Mouse (Mus musculus) G1E (cell line): Measurements from ENCODE around the gene Smg9. TPM values are rescaled to one million over a fixed set of nuclear protein-coding genes. Genes with fewer than 3 reads are reported as not detected.

Experiments
- ATAC-seq: 2 replicates; pipeline ENCODE4 v1.8.0; 2016; ENCODE audit warnings: mild to moderate bottlenecking; ENCODE audit not compliant: insufficient number of reproducible peaks, poor library complexity, low FRiP score, severe bottlenecking; ENCODE audit errors: extremely low read depth
- DNase-seq: peaks from one replicate; pipeline ENCODE4 v3.0.0; 2012; ENCODE audit warnings: low spot score
- H3K27me3 ChIP-seq: 2 replicates; pipeline ENCODE4 v1.6.1; 2012; ENCODE audit warnings: mild to moderate bottlenecking, low read length, inconsistent platforms; ENCODE audit not compliant: insufficient read depth
- H3K36me3 ChIP-seq: replicated peaks from 2 replicates; pipeline ENCODE3; 2012; ENCODE audit warnings: mild to moderate bottlenecking, inconsistent platforms
- H3K4me1 ChIP-seq: 2 replicates; pipeline ENCODE4 v1.6.1; 2012; ENCODE audit warnings: low read depth, low read length, inconsistent platforms, mixed read lengths; ENCODE audit not compliant: insufficient read depth
- H3K4me3 ChIP-seq: 2 replicates; pipeline ENCODE4 v1.5.1; 2012; ENCODE audit warnings: low read depth, mild to moderate bottlenecking, inconsistent platforms, low read length, moderate library complexity, mixed read lengths
- H3K9me3 ChIP-seq: replicated peaks from 2 replicates; pipeline ENCODE4 v1.6.1; 2012; ENCODE audit warnings: inconsistent platforms
- CTCF ChIP-seq: IDR thresholded peaks from 2 replicates; pipeline ENCODE4 v1.5.1; 2012; ENCODE audit warnings: low read depth, low read length, inconsistent platforms, mixed read lengths
- GATA1 ChIP-seq: IDR thresholded peaks from 2 replicates; pipeline ENCODE4 v1.6.1; 2012; ENCODE audit warnings: borderline replicate concordance, low read length, inconsistent platforms, mixed read lengths
- GATA2 ChIP-seq: IDR thresholded peaks from 2 replicates; pipeline ENCODE4 v1.6.1; 2012; ENCODE audit warnings: low read depth, low read length, inconsistent platforms, borderline replicate concordance
- POLR2AphosphoS5 ChIP-seq: IDR thresholded peaks from 2 replicates; pipeline ENCODE4 v1.6.1; 2012; ENCODE audit warnings: low read depth, low read length, inconsistent platforms; ENCODE audit not compliant: insufficient replicate concordance
- TAL1 ChIP-seq: conservative IDR thresholded peaks from 2 replicates; pipeline ENCODE4 v1.6.1; 2012; ENCODE audit warnings: low read depth, low read length, inconsistent platforms, mixed read lengths
- polyA plus RNA-seq: library from polyadenylated mRNA; stranded (reverse); fragments of >175 nt; gene quantifications from 2 replicates; pipeline ENCODE4 v1.2.3, GENCODE M21; 2012
- total RNA-seq, 2 experiments: library from RNA; stranded (forward) in 1 of 2; stranded (reverse) in 1 of 2; fragments of 200-1000 nt in 1 of 2; fragments of >200 nt in 1 of 2; fragmentation: Nextera tagmentation in 1 of 2; gene quantifications; 2 replicates each; pipeline ENCODE4 v1.2.3; 2014 to 2017

Smg9 gene
- total and polyA plus RNA-seq, 3 experiments = 16.1 to 77.3 (median 61.5) TPM

DNA sequence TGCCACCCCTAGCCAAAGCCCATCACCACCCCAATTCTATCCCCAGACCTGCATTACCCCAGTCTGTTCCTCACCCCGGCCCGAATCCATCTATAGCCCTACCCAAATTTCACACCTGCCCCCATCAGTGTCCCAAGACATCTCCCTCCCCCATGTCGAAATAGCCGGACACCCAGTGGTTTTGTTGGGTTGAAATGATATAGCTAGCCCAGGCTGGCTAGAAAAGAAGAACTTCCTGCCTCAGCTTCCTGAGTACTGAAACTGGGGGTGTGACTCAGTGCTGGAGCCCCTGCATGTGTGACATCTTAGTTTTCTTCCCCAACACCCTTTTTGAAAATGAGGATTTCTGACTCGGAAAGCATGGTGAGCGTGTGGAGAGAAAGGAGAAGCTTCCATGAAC lies 67.4 kb downstream of the Smg9 start:
- ATAC-seq (no peak), DNase-seq (no peak)
- Histone ChIP-seq H3K4me1 (peaks cover 5% of the 10 kb centered on the region), H3K27me3 (peaks cover 21% of the 10 kb centered on the region), H3K4me3 (no peak overlapping the region), H3K36me3 (no peaks in the 10 kb centered on the region), H3K9me3 (no peaks in the 10 kb centered on the region)
- TF ChIP-seq POLR2AphosphoS5 = no peak
- no peak for TF ChIP-seq GATA2
- TF ChIP-seq GATA1 = no peak
- TF ChIP-seq TAL1 = no peak
- TF ChIP-seq CTCF = no peak

DNA sequence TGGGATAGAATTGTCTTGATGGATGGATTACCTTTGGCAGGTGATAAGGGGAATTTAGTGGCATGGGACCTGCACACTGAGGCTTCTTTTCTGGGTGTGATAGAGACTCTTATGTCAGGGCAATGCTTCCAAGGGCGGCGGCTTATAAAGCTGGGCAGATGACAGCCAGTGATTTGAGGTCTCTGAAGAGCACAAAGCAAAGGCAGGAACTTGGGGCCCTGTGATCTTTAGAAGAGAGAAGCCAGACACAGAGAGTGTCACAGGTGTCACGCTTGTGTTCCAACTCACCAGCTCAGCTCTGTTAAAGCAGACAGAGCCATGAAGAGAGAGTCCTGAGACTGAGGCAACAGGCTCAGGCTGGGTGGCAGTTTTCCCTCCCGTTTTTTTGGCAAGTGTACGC lies 68.5 kb downstream of the Smg9 start:
- Histone ChIP-seq H3K4me3 (no peak overlapping the region), H3K4me1 (no peaks in the 10 kb centered on the region), H3K9me3 (no peaks in the 10 kb centered on the region), H3K27me3 (peaks cover 13% of the 10 kb centered on the region), H3K36me3 (no peaks in the 10 kb centered on the region)
- no peak for DNase-seq
- no peak for ATAC-seq
- TF ChIP-seq GATA1 = no peak
- no peak for TF ChIP-seq POLR2AphosphoS5
- TF ChIP-seq CTCF = no peak
- TF ChIP-seq TAL1 = no peak
- no peak for TF ChIP-seq GATA2

DNA sequence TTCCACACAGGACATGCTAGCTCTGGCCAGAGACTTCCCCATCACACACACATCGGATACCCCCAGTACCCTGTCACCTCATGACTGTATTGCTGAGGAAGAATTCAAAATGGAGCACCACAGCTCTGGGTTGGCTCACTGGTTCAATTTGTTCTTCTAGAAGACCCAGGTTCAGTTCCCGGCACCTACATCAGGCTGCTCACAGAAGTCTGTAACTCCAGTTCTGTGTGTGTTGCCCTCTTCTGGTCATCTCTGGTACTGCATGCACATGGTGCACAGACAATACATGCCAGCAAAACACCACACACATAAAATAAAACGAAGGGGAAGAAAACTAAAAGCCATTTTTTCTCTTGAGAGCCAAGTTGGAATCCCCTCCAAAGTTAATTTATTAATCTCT lies 69.7 kb downstream of the Smg9 start:
- DNase-seq = no peak
- TF ChIP-seq GATA2 (no peak), CTCF (peak; percentile 42; the same call in 1 of the 2 replicates), GATA1 (no peak)
- no peaks in the 10 kb centered on the region for H3K9me3 ChIP-seq
- H3K4me1 ChIP-seq = no peaks in the 10 kb centered on the region; the same call in 1 of the 2 replicates
- no peak overlapping the region for H3K4me3 ChIP-seq
- no peaks in the 10 kb centered on the region for H3K36me3 ChIP-seq
- peaks cover 12% of the 10 kb centered on the region for H3K27me3 ChIP-seq
- no peak for ATAC-seq

DNA sequence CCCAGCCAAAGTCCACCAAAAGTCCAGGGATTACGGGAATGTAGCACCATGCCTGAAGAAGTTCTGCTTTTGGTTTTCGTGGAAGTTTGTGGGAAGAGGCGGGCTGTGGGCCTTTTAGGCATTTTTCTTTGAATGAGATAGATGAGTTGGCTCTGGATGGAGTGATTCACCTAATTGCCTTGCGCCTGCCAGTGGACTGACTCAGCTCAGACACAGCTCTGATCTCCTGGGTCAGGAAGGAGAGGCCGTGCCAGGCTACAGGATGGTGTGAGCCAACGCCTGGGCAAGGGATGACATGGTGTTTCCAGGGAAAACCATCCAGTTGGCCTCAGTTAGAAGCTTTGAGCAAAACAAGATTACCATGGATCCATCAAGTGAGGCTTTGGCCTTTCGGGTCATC lies 70.9 kb downstream of the Smg9 start:
- no peaks in the 10 kb centered on the region for H3K9me3 ChIP-seq
- TF ChIP-seq CTCF (no peak), POLR2AphosphoS5 (no peak), TAL1 (no peak), GATA2 (no peak), GATA1 (no peak)
- peaks cover 10% of the 10 kb centered on the region; the same call in 1 of the 2 replicates for H3K27me3 ChIP-seq
- DNase-seq = no peak
- H3K36me3 ChIP-seq = no peaks in the 10 kb centered on the region
- no peak overlapping the region for H3K4me3 ChIP-seq
- no peaks in the 10 kb centered on the region; the same call in 1 of the 2 replicates for H3K4me1 ChIP-seq
- no peak for ATAC-seq

Other genes with a start within 250 kb of the Smg9 start
Only the 20 nearest of the 22 such genes appear.
- gene Zfp111, start 188.2 kb upstream of the Smg9 start, total RNA-seq (2014; fragmentation: Nextera tagmentation) = 0.63 and 1.4 TPM in 2 replicates
- 0.46 and 0.82 TPM in 2 replicates for gene Zfp111, start 188.2 kb upstream of the Smg9 start, total RNA-seq (2017)
- gene Zfp111, start 188.2 kb upstream of the Smg9 start, polyA plus RNA-seq = 0.24 and 0.32 TPM in 2 replicates
- 1.7 and 3.1 TPM in 2 replicates for gene Zfp109, start 162.1 kb upstream of the Smg9 start, total RNA-seq (2014; fragmentation: Nextera tagmentation)
- 0.81 and 1.3 TPM in 2 replicates for gene Zfp109, start 162.1 kb upstream of the Smg9 start, total RNA-seq (2017)
- 0.24 and 0.25 TPM in 2 replicates for gene Zfp109, start 162.1 kb upstream of the Smg9 start, polyA plus RNA-seq
- 0.30 TPM in 1 of 2 replicates, not detected in the other for gene Zfp108, start 144.8 kb upstream of the Smg9 start, total RNA-seq (2014; fragmentation: Nextera tagmentation)
- gene Zfp108, start 144.8 kb upstream of the Smg9 start, total RNA-seq (2017) = 0.17 and 0.22 TPM in 2 replicates
- not detected in 2 replicates for gene Zfp108, start 144.8 kb upstream of the Smg9 start, polyA plus RNA-seq
- 1.9 and 2.4 TPM in 2 replicates for gene Zfp93, start 129.2 kb upstream of the Smg9 start, total RNA-seq (2014; fragmentation: Nextera tagmentation)
- 2.3 and 2.4 TPM in 2 replicates for gene Zfp93, start 129.2 kb upstream of the Smg9 start, total RNA-seq (2017)
- 0.36 and 0.79 TPM in 2 replicates for gene Zfp93, start 129.2 kb upstream of the Smg9 start, polyA plus RNA-seq
- gene Zfp61, start 98.4 kb upstream of the Smg9 start, total RNA-seq (2014; fragmentation: Nextera tagmentation) = 14.7 and 19.0 TPM in 2 replicates
- gene Zfp61, start 98.4 kb upstream of the Smg9 start, total RNA-seq (2017) = 21.5 and 23.2 TPM in 2 replicates
- 3.9 and 5.0 TPM in 2 replicates for gene Zfp61, start 98.4 kb upstream of the Smg9 start, polyA plus RNA-seq
- gene Zfp94, start 83.0 kb upstream of the Smg9 start, total RNA-seq (2014; fragmentation: Nextera tagmentation) = 8.9 and 12.5 TPM in 2 replicates
- gene Zfp94, start 83.0 kb upstream of the Smg9 start, total RNA-seq (2017) = 5.4 and 6.0 TPM in 2 replicates
- gene Zfp94, start 83.0 kb upstream of the Smg9 start, polyA plus RNA-seq = 3.1 and 3.5 TPM in 2 replicates
- not detected in 2 replicates for gene Tescl, start 65.7 kb upstream of the Smg9 start, total RNA-seq (2014; fragmentation: Nextera tagmentation)
- not detected in 2 replicates for gene Tescl, start 65.7 kb upstream of the Smg9 start, total RNA-seq (2017)
- not detected in 2 replicates for gene Tescl, start 65.7 kb upstream of the Smg9 start, polyA plus RNA-seq
- gene Lypd5, start 50.4 kb upstream of the Smg9 start, total RNA-seq (2014; fragmentation: Nextera tagmentation) = not detected in 2 replicates
- gene Lypd5, start 50.4 kb upstream of the Smg9 start, total RNA-seq (2017) = not detected in 2 replicates
- gene Lypd5, start 50.4 kb upstream of the Smg9 start, polyA plus RNA-seq = not detected in 2 replicates
- 14.0 and 40.3 TPM in 2 replicates for gene Kcnn4, start 29.4 kb upstream of the Smg9 start, total RNA-seq (2014; fragmentation: Nextera tagmentation)
- gene Kcnn4, start 29.4 kb upstream of the Smg9 start, total RNA-seq (2017) = 20.4 and 22.9 TPM in 2 replicates
- gene Kcnn4, start 29.4 kb upstream of the Smg9 start, polyA plus RNA-seq = 66.2 and 70.4 TPM in 2 replicates
- 2.0 TPM in 1 of 2 replicates, not detected in the other for gene Irgc1, start 52.7 kb downstream of the Smg9 start, total RNA-seq (2014; fragmentation: Nextera tagmentation)
- 0.33 TPM in 1 of 2 replicates, not detected in the other for gene Irgc1, start 52.7 kb downstream of the Smg9 start, total RNA-seq (2017)
- 0.06 and 0.09 TPM in 2 replicates for gene Irgc1, start 52.7 kb downstream of the Smg9 start, polyA plus RNA-seq
- gene Plaur, start 62.9 kb downstream of the Smg9 start, total RNA-seq (2014; fragmentation: Nextera tagmentation) = not detected in 2 replicates
- gene Plaur, start 62.9 kb downstream of the Smg9 start, total RNA-seq (2017) = 0.11 and 0.17 TPM in 2 replicates
- 0.11 and 0.17 TPM in 2 replicates for gene Plaur, start 62.9 kb downstream of the Smg9 start, polyA plus RNA-seq
- not detected in 2 replicates for gene Cadm4, start 82.4 kb downstream of the Smg9 start, total RNA-seq (2014; fragmentation: Nextera tagmentation)
- 0.06 TPM in 1 of 2 replicates, not detected in the other for gene Cadm4, start 82.4 kb downstream of the Smg9 start, total RNA-seq (2017)
- gene Cadm4, start 82.4 kb downstream of the Smg9 start, polyA plus RNA-seq = 0.02 and 0.16 TPM in 2 replicates
- gene Zfp428, start 107.4 kb downstream of the Smg9 start, total RNA-seq (2014; fragmentation: Nextera tagmentation) = 1.7 and 2.6 TPM in 2 replicates
- 3.8 and 4.4 TPM in 2 replicates for gene Zfp428, start 107.4 kb downstream of the Smg9 start, total RNA-seq (2017)
- 39.9 and 53.3 TPM in 2 replicates for gene Zfp428, start 107.4 kb downstream of the Smg9 start, polyA plus RNA-seq
- not detected in 2 replicates for gene AC161166.1, start 112.8 kb downstream of the Smg9 start, total RNA-seq (2014; fragmentation: Nextera tagmentation)
- gene AC161166.1, start 112.8 kb downstream of the Smg9 start, total RNA-seq (2017) = 0.22 TPM in 1 of 2 replicates, not detected in the other
- not detected in 2 replicates for gene AC161166.1, start 112.8 kb downstream of the Smg9 start, polyA plus RNA-seq
- 5.5 and 6.2 TPM in 2 replicates for gene Irgq, start 131.1 kb downstream of the Smg9 start, total RNA-seq (2014; fragmentation: Nextera tagmentation)
- gene Irgq, start 131.1 kb downstream of the Smg9 start, total RNA-seq (2017) = 4.0 and 4.6 TPM in 2 replicates
- gene Irgq, start 131.1 kb downstream of the Smg9 start, polyA plus RNA-seq = 3.6 and 3.9 TPM in 2 replicates
- not detected in 2 replicates for gene Pinlyp, start 146.5 kb downstream of the Smg9 start, total RNA-seq (2014; fragmentation: Nextera tagmentation)
- gene Pinlyp, start 146.5 kb downstream of the Smg9 start, total RNA-seq (2017) = not detected in 2 replicates
- not detected in 2 replicates for gene Pinlyp, start 146.5 kb downstream of the Smg9 start, polyA plus RNA-seq
- gene Xrcc1, start 146.7 kb downstream of the Smg9 start, total RNA-seq (2014; fragmentation: Nextera tagmentation) = 52.7 and 69.8 TPM in 2 replicates
- 79.2 and 85.9 TPM in 2 replicates for gene Xrcc1, start 146.7 kb downstream of the Smg9 start, total RNA-seq (2017)
- gene Xrcc1, start 146.7 kb downstream of the Smg9 start, polyA plus RNA-seq = 211 and 326 TPM in 2 replicates
- gene Ethe1, start 187.9 kb downstream of the Smg9 start, total RNA-seq (2014; fragmentation: Nextera tagmentation) = 9.1 and 12.0 TPM in 2 replicates
- 4.8 and 8.6 TPM in 2 replicates for gene Ethe1, start 187.9 kb downstream of the Smg9 start, total RNA-seq (2017)
- gene Ethe1, start 187.9 kb downstream of the Smg9 start, polyA plus RNA-seq = 11.0 and 12.0 TPM in 2 replicates
- not detected in 2 replicates for gene Zfp575, start 188.0 kb downstream of the Smg9 start, total RNA-seq (2014; fragmentation: Nextera tagmentation)
- 0.05 TPM in 1 of 2 replicates, not detected in the other for gene Zfp575, start 188.0 kb downstream of the Smg9 start, total RNA-seq (2017)
- gene Zfp575, start 188.0 kb downstream of the Smg9 start, polyA plus RNA-seq = not detected in 2 replicates
- gene Phldb3, start 211.1 kb downstream of the Smg9 start, total RNA-seq (2014; fragmentation: Nextera tagmentation) = 2.3 and 8.0 TPM in 2 replicates
- gene Phldb3, start 211.1 kb downstream of the Smg9 start, total RNA-seq (2017) = 1.1 and 1.4 TPM in 2 replicates
- 4.9 and 6.0 TPM in 2 replicates for gene Phldb3, start 211.1 kb downstream of the Smg9 start, polyA plus RNA-seq